Mouse (Mus musculus) left cerebral cortex, postnatal 36 days (tissue): Measurements from ENCODE around the gene Mrpl2. TPM values are rescaled to one million over a fixed set of nuclear protein-coding genes. Genes with fewer than 3 reads are reported as not detected.

Experiments
- DNase-seq, 2 experiments: peaks; one replicate each; pipeline ENCODE4 v3.0.0; 2021 to 2022; ENCODE audit warnings: low spot score in 2 of 2, mixed read lengths in 1 of 2
- intact Hi-C: fragments of 180-260 bp; cut with DNase I; formaldehyde crosslinking; loops from one replicate; pipeline ENCODE4 v1.15.1; 2025
- total RNA-seq, 2 experiments: library from RNA; stranded (reverse); gene quantifications; 2 replicates each; pipeline ENCODE4 v1.2.3; 2021

The Mrpl2 gene
- total RNA-seq, 2 experiments from 2014 or later, result 52.5 to 54.7 TPM

- DNase-seq, result no peak
- intact Hi-C loops, result no loop called here
Measured at GRCm38 (mm10) chr17:46623819-46624557, 22.0 kb upstream of the Mrpl2 start.

- DNase-seq, result no peak
- intact Hi-C loops, result no loop called here
Measured at GRCm38 (mm10) chr17:46624598-46624997, 21.4 kb upstream of the Mrpl2 start.

- no peak for DNase-seq
- intact Hi-C loops, result no loop called here
Measured at GRCm38 (mm10) chr17:46627409-46627808, 18.6 kb upstream of the Mrpl2 start.

GRCm38 (mm10) chr17:46628471-46628790, 17.6 kb upstream of the Mrpl2 start:
- intact Hi-C loops, result no loop called here
- DNase-seq, result no peak

GRCm38 (mm10) chr17:46628791-46629684, 17.0 kb upstream of the Mrpl2 start, which contains the start of gene Ptk7:
Ptk7 (minus strand) TSS chr17:46629504.
- peak; percentile 61 to 71 for DNase-seq
- intact Hi-C loops, result no loop called here

GRCm38 (mm10) chr17:46629685-46630441, 16.2 kb upstream of the Mrpl2 start:
- intact Hi-C loops, result no loop called here
- no peak for DNase-seq

- intact Hi-C loops, result loop anchor here (5.0 kb wide), 1 partner anchor 85 kb away; no protein-coding TSS in a partner anchor
- peak; percentile 55 to 62 for DNase-seq
Measured at GRCm38 (mm10) chr17:46636831-46637523, 9.1 kb upstream of the Mrpl2 start.

- intact Hi-C loops, result loop anchor here (5.0 kb wide), 1 partner anchor 88 kb away; no protein-coding TSS in a partner anchor
- DNase-seq, result no peak
Measured at GRCm38 (mm10) chr17:46639929-46640328, 6.1 kb upstream of the Mrpl2 start.

- DNase-seq, result no peak
- intact Hi-C loops, result no loop called here
Measured at GRCm38 (mm10) chr17:46642060-46642459, 4.0 kb upstream of the Mrpl2 start.

- no peak for DNase-seq
- intact Hi-C loops, result no loop called here
Measured at GRCm38 (mm10) chr17:46644152-46644805, 1.8 kb upstream of the Mrpl2 start.

GRCm38 (mm10) chr17:46644916-46645475, 1.0 kb upstream of the Mrpl2 start:
- intact Hi-C loops, result no loop called here

GRCm38 (mm10) chr17:46646322-46646662, 263 bp downstream of the Mrpl2 start:
- no peak for DNase-seq
- intact Hi-C loops, result loop anchor here (2.0 kb wide), 1 partner anchor 35 kb away; the partner anchor contains the start of gene Klhdc3

More at GRCm38 (mm10) chr17:46644916-46645475, 1.0 kb upstream of the Mrpl2 start:
- DNase-seq, result no peak

GRCm38 (mm10) chr17:46647279-46647678, 1.2 kb downstream of the Mrpl2 start:
- intact Hi-C loops, result loop anchor here (2.0 kb wide), 1 partner anchor 34 kb away; the partner anchor contains the start of gene Klhdc3
- no peak for DNase-seq

GRCm38 (mm10) chr17:46648436-46648835, 2.4 kb downstream of the Mrpl2 start:
- intact Hi-C loops, result no loop called here

GRCm38 (mm10) chr17:46649811-46650210, 3.8 kb downstream of the Mrpl2 start:
- intact Hi-C loops, result no loop called here
- no peak for DNase-seq

More at GRCm38 (mm10) chr17:46648436-46648835, 2.4 kb downstream of the Mrpl2 start:
- DNase-seq, result no peak

- peak; percentile 91 to 92 for DNase-seq
- intact Hi-C loops, result no loop called here
Measured at GRCm38 (mm10) chr17:46650232-46651031, 4.4 kb downstream of the Mrpl2 start, which contains the start of gene Cul7. Cul7 (plus strand) TSS chr17:46650337.

GRCm38 (mm10) chr17:46651292-46651691, 5.3 kb downstream of the Mrpl2 start:
- intact Hi-C loops, result no loop called here
- no peak for DNase-seq
